Mouse (Mus musculus) liver, adult 2 months (tissue): ENCODE results near the gene Rpl18. TPM values are rescaled to one million over a fixed set of nuclear protein-coding genes. Genes with fewer than 3 reads are reported as not detected.

Source experiments
- DNase-seq: peaks from one replicate; pipeline ENCODE4 v3.0.0-alpha.2; 2011; ENCODE audit warnings: low read depth, low spot score; ENCODE audit errors: extremely low read depth
- H3K27ac ChIP-seq: fragments of 200-500 bp; replicated peaks from 2 replicates; pipeline ENCODE4 v1.5.1; 2012; ENCODE audit warnings: low read depth, mild to moderate bottlenecking, control low read depth, inconsistent platforms, low read length; ENCODE audit not compliant: insufficient read depth
- H3K27me3 ChIP-seq: fragments of 200-500 bp; 2 replicates; pipeline ENCODE4 v1.6.1; 2012; ENCODE audit warnings: mild to moderate bottlenecking, moderate library complexity, low read length, inconsistent platforms; ENCODE audit not compliant: control insufficient read depth, insufficient read depth
- H3K36me3 ChIP-seq: fragments of 200-500 bp; 2 replicates; pipeline ENCODE4 v1.6.1; 2012; ENCODE audit warnings: low read length, inconsistent platforms; ENCODE audit not compliant: control insufficient read depth, insufficient read depth
- H3K4me1 ChIP-seq: fragments of 200-500 bp; 2 replicates; pipeline ENCODE4 v1.6.1; 2011; ENCODE audit warnings: low read length; ENCODE audit not compliant: control insufficient read depth, insufficient read depth
- H3K4me3 ChIP-seq: fragments of 200-500 bp; 2 replicates; pipeline ENCODE4 v1.5.1; 2011; ENCODE audit warnings: low read depth, mild to moderate bottlenecking, control low read depth, low read length, moderate library complexity; ENCODE audit not compliant: insufficient read depth
- H3K79me2 ChIP-seq: fragments of 200-500 bp; 2 replicates; pipeline ENCODE4 v1.6.1; 2012; ENCODE audit warnings: inconsistent platforms, mild to moderate bottlenecking, low read length, moderate library complexity; ENCODE audit not compliant: control insufficient read depth, insufficient read depth
- H3K9ac ChIP-seq: fragments of 200-500 bp; 2 replicates; pipeline ENCODE4 v1.6.1; 2012; ENCODE audit warnings: low read depth, mild to moderate bottlenecking, control low read depth, inconsistent platforms, low read length
- CTCF ChIP-seq: fragments of 200-500 bp; IDR thresholded peaks from 2 replicates; pipeline ENCODE4 v1.5.1; 2011; ENCODE audit warnings: low read depth, low read length, control low read depth
- POLR2A ChIP-seq: fragments of 200-500 bp; IDR thresholded peaks from 2 replicates; pipeline ENCODE4 v1.6.1; 2011; ENCODE audit warnings: low read length, control low read depth; ENCODE audit not compliant: insufficient read depth; ENCODE audit errors: extremely low read depth
- WGBS: fragments of 180-500 bp; shearing (Covaris S2); methylation state at CpG from one replicate; pipeline ENCODE4 v1.1.7; 2018; 5-methylcytosine and 5-hydroxymethylcytosine counted together
- polyA plus RNA-seq: library from polyadenylated mRNA; depleted of rRNA; stranded (reverse); fragments of >200 nt; gene quantifications from 2 replicates; pipeline ENCODE4 v1.2.3, GENCODE M21; 2012
- total RNA-seq: library from RNA; depleted of rRNA; stranded (reverse); fragments of >200 nt; gene quantifications from 2 replicates; pipeline ENCODE4 v1.2.3, GENCODE M21; 2014

Rpl18 gene
- total and polyA plus RNA-seq, 2 experiments: 366 to 436 TPM

DNA sequence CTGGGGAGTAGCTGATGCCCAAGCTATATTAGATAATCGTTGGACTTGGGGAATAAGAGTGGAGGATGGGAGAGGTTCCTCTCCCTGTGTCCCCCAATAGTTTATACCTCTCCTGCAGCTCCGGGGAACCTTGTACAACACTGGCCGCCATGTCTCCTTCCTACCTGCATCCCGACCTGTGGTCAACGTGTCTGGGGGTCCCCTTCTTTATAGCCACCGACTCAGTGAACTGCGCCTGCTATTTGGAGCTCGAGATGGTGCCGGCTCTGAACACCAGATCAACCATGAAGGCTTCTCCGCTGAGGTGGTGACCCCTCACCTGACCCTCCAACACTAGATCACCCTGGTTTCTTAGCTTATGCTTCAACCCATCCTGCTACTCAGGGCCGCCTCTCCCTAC, 12.9 kb upstream of the Rpl18 start:
- Histone ChIP-seq H3K27ac (no peak overlapping the region), H3K27me3 (peaks cover 7% of the 10 kb centered on the region; the same call in 1 of the 2 replicates), H3K79me2 (no peaks in the 10 kb centered on the region; the same call in 1 of the 2 replicates), H3K36me3 (no peaks in the 10 kb centered on the region), H3K9ac (no peak overlapping the region), H3K4me3 (no peak overlapping the region), H3K4me1 (peaks cover 12% of the 10 kb centered on the region)
- TF ChIP-seq CTCF (no peak), POLR2A (no peak)
- DNase-seq: no peak
- 93% methylated on average over 11 of the region's 11 CpGs for WGBS

GRCm38 (mm10) chr7:45702809-45703520, 12.3 kb upstream of the Rpl18 start:
- Histone ChIP-seq H3K36me3 (no peaks in the 10 kb centered on the region), H3K27ac (no peak overlapping the region), H3K4me3 (no peak overlapping the region), H3K79me2 (no peaks in the 10 kb centered on the region; the same call in 1 of the 2 replicates), H3K9ac (no peak overlapping the region), H3K27me3 (peaks cover 7% of the 10 kb centered on the region; the same call in 1 of the 2 replicates), H3K4me1 (peaks cover 12% of the 10 kb centered on the region)
- no peak for TF ChIP-seq CTCF
- no peak for TF ChIP-seq POLR2A
- WGBS: 93% methylated on average over 17 of the region's 17 CpGs
- DNase-seq: no peak

- Histone ChIP-seq H3K4me3 (no peak overlapping the region; the same call in 1 of the 2 replicates), H3K9ac (peak overlapping the region; percentile 79), H3K27me3 (peaks cover 7% of the 10 kb centered on the region; the same call in 1 of the 2 replicates), H3K27ac (peak overlapping the region; percentile 94), H3K4me1 (peaks cover 16% of the 10 kb centered on the region), H3K36me3 (peaks cover 2% of the 10 kb centered on the region), H3K79me2 (no peaks in the 10 kb centered on the region; the same call in 1 of the 2 replicates)
- no peak for DNase-seq
- WGBS: 42% methylated on average over 12 of the region's 12 CpGs
- no peak for TF ChIP-seq POLR2A
- TF ChIP-seq CTCF: no peak
Observed at GRCm38 (mm10) chr7:45703521-45704033, 11.7 kb upstream of the Rpl18 start.

GRCm38 (mm10) chr7:45704046-45704559, 11.2 kb upstream of the Rpl18 start:
- no peak for TF ChIP-seq CTCF
- peak; percentile 49; the same call in 1 of the 2 replicates for TF ChIP-seq POLR2A
- under 1% methylated on average over 13 of the region's 13 CpGs for WGBS
- H3K9ac ChIP-seq: peak overlapping the region; percentile 79
- DNase-seq: peak; percentile 81
- H3K4me1 ChIP-seq: peaks cover 21% of the 10 kb centered on the region
- H3K36me3 ChIP-seq: peaks cover 6% of the 10 kb centered on the region
- H3K27me3 ChIP-seq: peaks cover 7% of the 10 kb centered on the region; the same call in 1 of the 2 replicates
- peak overlapping the region; percentile 64 for H3K4me3 ChIP-seq
- H3K27ac ChIP-seq: peak overlapping the region; percentile 94
- H3K79me2 ChIP-seq: no peaks in the 10 kb centered on the region; the same call in 1 of the 2 replicates

GRCm38 (mm10) chr7:45704730-45705442, 10.4 kb upstream of the Rpl18 start, which contains the start of gene Dbp:
Gene Dbp (plus strand): TSS chr7:45705088.
- peaks cover 24% of the 10 kb centered on the region for H3K4me1 ChIP-seq
- peaks cover 3% of the 10 kb centered on the region; the same call in 1 of the 2 replicates for H3K27me3 ChIP-seq
- H3K79me2 ChIP-seq: no peaks in the 10 kb centered on the region; the same call in 1 of the 2 replicates
- peak within 1 kb of the TSS; percentile 81 for H3K4me3 ChIP-seq
- peak within 1 kb of the TSS; percentile 96 for H3K27ac ChIP-seq
- peak; percentile 99 for DNase-seq
- H3K9ac ChIP-seq: peak within 1 kb of the TSS; percentile 98
- peaks cover 9% of the 10 kb centered on the region for H3K36me3 ChIP-seq
- WGBS: under 1% methylated on average over 36 of the region's 36 CpGs
- TF ChIP-seq CTCF (no peak), POLR2A (peak; percentile 87)
